Comparison of ENCODE assay signal across 6 mouse cellular contexts in genomic region chr17:8140210-8140609, GRCm38 (mm10). TPM values are rescaled to one million over a fixed set of nuclear protein-coding genes. Genes with fewer than 3 reads are reported as not detected.
"Had no signal": no experiment of that assay in that cellular context is flagged by ENCODE, and none has a peak within 500 bp of the region (broad histone marks: within the 10 kb centered on the region; RNA-seq: fewer than 3 reads in every experiment).

No protein-coding gene starts in this region.

RNA-seq across cellular contexts. Expression of gene Gm49673, which starts 7.4 kb away (rescaled TPM):
- polyA plus RNA-seq: large intestine, adult 2 months; limb, embryonic 10.5 days; liver, embryonic 12.5 days; liver, embryonic 15.5 days; midbrain, embryonic 14.5 days; stomach, postnatal 0 days had no signal
